Mouse (Mus musculus): ENCODE measurements around the gene Hsf4. TPM values are rescaled to one million over a fixed set of nuclear protein-coding genes. Genes with fewer than 3 reads are reported as not detected.

Hsf4 gene
- total RNA-seq, 1 experiment from 2014 or later, result 0.70 TPM

DNA sequence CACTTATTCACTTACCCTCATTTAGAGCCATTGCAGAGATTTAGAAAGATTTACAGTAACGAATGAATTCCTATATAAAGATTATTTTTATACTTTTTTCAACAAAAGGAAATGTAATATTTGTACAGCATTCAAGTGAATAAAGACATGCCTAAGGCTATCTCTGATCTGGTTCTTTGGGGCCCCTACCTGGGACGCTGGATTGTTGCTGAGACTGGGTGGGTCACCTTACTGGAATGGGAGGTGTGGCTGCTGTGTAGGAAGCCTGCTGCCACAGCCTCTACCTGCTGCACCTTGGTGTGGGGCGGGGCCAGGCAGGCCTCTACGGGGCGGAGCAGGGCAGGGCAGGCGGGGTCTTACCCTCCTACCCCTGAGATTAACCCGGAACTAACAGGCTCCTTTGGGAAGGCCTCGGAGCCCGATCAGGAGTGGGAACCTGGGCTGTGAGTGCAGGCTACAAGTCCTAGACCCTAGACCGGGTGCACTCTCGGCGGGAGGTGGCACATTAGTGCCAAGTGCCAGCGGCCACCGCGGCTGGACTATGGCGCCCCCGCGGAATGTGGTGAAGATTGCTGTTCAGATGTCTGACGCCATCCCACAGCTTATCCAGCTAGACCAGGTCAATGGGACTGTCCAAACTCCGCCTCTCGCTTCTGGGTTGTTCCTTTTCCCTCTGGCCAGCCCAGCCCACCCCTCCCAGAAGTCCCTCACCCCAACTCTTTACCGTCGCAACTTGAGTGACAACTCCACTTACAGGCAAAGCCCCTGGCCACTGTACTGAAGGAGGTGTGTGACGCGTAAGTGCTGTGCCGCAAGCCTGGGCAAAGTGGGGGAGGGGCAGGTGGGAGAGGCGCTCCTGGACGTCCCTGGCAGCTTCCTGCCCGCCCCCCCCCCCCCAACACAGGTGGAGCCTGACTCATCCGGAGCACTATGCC is 35.9 kb downstream of the Hsf4 start, which contains the start of gene Elmo3:
Gene Elmo3, plus strand, starts transcription at position 391 of the 935 bp plus-strand sequence.
- DNase-seq, result peak; percentile 83

DNA sequence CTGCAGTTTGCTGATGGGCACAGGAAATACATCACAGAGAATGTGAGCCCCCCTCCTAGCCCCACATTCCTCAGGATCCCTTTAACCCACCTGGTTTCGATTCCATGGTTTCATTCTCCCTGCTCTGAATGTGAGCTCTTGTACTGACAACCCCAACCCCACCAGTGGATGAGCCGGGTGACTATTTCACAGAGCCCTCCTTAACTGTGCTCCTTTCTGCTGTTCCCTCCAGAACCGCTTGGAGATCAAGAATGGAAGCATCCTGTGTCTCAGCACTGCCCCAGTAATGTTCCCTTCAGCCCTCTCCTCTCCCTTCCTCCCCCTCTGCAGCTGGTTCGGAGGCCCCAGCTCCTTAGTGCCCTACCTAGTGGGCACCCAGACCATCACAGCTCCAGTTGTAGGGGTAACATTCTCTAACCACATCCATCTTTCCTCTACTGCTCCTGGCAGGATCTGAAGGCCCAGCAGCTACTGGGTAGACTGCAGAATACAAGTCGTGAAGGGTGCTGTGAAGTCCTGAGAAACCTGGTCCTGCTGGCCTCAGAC is 36.6 kb downstream of the Hsf4 start:
- DNase-seq, result no peak

DNA sequence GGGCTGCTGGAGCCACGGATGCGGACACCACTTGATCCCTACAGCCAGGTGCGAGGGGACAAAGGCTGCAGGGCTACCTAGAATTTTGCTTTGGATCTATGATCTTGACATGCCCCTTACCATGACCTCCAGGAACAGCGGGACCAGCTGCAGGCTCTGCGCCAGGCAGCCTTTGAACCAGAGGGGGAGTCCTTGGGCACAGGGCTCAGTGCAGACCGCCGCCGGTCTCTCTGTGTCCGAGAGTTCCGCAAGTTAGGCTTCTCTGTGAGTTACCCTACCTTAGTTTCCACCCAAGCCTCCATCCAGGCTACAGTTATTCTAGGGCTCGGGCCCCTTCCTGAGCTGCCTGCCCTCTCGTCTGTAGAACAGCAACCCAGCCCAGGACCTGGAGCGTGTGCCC is 38.1 kb downstream of the Hsf4 start:
- no peak for DNase-seq

DNA sequence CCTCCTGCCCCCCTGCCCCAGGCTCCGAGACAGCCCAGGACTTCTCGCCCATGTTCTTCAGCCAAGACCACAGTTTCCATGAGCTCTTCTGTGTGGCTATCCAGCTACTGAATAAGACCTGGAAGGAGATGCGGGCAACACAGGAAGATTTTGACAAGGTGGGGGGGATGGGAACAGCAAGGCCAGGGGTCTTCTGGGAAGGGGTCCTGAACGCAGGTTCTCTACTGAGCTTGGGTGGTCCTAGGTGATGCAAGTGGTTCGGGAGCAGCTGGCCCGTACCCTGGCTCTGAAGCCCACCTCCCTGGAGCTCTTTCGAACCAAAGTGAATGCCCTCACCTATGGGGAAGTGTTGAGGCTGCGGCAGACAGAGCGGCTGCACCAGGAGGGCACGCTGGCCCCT is 38.8 kb downstream of the Hsf4 start:
- DNase-seq, result no peak

DNA sequence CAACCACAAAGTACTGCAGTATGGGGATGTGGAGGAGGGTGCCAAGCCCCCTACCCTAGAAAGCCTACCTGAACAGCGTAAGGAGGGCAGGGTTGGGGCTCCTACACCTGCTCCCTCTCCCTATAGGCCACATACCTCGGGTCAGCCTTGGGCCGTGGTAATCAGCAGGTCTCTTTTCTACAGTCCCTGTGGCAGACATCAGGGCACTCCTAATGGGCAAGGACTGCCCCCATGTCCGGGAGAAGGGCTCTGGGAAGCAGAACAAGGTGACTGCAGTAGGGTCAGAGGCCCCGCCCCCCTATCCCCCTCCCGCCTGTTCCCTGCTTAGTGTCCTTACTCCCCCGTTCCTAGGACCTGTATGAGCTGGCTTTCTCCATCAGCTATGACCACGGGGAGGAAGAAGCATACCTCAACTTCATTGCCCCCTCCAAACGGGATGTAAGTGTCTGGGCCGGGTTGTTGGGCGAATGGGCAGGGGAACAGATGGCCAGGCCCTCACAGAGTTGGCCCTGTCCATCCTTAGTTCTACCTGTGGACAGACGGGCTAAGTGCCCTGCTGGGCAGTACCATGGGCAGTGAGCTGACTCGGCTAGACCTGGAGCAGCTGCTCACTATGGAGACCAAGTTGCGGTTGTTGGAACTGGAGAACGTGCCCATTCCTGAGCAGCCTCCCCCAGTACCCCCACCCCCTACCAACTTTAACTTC is 39.7 kb downstream of the Hsf4 start:
- DNase-seq, result no peak

DNA sequence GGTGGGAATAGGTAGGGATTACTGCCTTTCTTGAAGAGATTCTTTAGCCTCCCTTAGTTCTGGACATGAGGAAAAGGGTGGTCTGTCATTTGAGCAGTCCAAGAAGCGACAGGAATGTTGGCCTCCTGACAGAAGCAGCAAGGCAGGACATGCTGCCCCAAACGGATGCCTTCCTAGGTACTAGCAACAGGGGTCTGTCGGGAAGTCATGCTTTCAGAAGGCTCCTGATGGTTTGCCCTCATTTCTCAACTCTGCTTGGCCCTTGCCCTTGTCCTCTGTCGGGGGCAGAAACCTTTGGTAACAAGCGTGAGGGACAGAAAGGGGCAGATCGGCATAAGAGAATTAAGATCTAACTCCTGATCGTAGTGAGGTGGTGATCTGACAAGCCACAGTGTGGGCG is 40.5 kb downstream of the Hsf4 start:
- no peak for DNase-seq

DNA sequence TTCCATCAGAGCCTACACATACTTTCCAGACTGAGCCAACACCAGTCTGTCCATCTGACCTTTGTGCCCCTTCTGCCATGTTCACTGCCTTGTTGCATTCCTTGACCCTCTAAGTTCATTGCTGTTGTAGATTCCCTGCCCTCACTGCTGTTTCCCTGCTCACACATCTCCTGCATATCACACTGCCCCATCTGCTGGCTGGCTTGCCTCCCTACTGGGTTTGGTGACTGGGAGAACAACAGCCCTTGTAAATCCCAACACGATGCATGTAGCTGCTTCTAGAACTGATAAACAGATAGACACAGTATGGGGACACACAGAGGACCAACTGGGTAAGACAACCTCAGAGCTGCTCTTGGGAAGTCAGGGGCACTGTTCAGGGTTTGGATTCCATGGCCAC is 42.1 kb downstream of the Hsf4 start:
- no peak for DNase-seq

DNA sequence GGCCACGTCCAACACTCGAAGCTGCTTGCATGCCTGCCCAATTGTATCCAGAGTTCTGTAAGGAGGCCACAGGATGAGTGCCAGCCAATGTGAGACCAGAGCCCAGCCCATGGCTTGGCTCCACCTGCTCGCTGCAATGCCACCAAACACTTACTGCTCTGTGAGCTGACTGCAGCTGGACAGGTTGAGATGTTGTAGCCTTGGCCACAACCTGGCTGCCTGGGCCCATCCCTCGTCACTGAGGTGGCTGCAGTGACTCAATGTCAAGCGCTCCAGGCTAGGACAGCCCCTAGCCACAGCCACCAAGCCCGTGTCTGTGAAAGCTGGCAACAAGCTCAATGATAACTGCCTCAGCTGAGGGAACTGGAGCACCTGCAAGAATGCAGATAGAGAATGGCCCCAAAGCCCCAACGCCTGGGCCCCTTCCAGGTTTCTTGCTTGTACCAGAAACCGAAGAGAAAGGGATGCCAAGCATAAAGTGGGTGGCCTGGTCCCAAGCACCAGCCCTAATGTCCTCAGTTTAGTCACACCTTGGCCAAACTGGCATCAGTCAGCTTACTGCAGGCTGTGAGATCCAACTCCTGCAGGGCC is 43.4 kb downstream of the Hsf4 start:
- no peak for DNase-seq

DNA sequence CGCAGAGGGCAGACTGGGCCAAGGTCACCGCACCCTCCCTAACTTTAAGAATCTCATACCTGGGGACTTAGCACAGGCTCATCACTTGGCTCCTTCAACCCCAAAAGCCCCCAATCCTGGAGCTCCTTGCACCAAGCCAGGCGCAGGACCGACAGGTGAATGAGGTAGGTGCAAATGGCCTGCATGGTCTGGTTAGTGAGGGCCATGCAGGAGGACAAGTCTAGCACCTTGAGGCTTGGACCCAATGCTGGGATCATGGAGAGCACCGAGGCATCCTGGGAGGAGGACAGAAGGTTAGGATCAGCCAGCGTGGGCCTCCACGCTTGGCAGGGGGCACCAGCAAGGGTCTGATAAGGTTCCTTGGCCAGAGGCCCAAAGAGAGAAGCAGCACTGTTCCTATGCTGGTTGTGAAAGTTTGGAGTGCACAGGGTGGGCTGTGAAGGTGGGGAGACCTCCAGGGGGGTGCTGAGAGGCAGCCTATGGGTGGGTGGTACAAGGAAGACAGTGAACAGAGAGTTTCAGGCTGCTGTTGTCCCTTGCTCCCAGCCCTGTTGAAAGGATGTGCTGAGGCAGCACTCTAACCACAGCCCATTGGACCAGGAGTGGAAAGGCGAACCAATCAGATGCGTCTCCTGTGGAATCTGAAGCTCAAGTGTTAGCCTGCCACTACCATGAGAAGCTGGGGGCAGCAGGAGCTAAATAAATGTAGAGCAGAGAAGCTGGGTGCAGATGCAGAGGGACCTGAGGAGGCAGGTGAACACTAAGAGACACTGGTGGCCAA is 44.2 kb downstream of the Hsf4 start:
- DNase-seq, result no peak

DNA sequence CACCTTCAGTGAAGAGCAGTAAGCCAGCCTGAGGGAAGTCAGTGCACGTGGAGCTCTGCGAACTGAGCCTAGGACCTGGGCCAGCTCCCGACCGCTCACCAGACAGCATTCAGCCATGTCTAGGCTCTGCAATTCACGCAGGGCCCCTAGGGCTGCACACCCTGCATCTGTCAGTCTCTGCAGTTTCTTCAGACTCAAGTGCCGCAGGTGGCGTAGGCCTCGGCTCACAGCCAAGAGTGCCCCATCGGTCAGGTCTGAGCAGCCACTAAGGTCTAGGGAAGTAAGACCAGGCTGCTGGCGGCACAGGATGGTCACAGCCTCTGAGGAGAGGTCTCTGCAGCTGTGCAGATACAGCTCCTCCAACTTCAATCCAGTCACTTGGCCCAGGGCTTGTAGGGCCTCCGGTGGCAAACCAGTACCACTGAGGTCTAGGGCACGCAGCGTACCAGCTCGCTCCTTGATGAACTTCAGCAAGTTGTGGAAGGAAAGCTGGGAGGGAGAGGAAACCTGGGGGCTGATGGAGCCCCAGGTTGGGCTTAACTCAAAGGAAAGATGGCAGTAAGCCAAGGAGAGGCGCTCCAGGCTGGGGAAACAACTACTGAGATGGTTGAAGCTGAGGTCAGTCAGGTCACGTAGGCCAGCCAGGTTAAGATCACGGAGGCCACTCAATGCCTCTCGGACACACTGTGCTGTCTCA is 45.6 kb downstream of the Hsf4 start:
- no peak for DNase-seq

DNA sequence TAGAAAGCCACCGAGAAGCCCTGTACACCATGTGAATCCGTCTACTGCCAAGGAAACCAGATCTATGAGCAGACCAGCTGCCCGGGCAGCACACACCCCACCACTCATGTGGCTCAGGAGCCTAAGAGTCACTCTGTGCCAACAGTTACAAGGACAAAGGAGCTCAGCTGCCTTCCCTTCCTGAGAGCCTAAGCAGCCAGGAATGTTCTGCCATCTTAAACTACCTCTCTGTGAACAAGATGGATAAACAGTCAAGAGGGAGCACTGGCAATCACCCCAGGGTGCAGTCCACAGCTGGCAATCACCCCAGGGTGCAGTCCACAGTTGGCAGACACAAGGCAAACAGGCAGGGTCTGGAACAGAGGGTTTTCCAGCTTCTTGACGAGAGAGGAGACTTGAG is 48.3 kb downstream of the Hsf4 start:
- no peak for DNase-seq

DNA sequence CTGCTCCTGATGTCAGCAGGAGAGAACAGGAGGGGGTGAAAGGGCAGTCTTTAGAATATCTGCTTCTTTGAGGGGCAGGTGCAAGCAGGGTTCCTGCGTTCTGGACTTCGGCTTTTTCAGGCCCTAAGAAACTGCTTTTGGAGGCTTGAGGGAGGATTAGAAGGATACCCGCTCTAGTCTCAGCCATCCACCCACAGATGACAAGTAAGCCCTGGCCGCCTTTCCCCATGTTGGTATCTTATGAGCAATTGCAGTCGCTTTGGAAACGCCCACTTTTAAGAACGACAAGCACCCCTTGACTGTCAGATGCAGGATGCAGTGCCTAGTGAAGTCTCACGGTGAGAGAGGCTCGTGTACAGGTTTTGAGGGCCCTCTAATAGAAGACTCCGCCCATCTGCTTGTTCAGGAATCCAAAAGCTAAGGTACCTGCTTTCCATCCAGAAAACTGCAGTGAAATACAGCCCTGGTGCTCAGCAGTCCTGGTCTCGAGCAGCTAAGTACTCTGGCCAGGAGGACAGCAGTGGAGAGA is 49.1 kb downstream of the Hsf4 start:
- no peak for DNase-seq

DNA sequence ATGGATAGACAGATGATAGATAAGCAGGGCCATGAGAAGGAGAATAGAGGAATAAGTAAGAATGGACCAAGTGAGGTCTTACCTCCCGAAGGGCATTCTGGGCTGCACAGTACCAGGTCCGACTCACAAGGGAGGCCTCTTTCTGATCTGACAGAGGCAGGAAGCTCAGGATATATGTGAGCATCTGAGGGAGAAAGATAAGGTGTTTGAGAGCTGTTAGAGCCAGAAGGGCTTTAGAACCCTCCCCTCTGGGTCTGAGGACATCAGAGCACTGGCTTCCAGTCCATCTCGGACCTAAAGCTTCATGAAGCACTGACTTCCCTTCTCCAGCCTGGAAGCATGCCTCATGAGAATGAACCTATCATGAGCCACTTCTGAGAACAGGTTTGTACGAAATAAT is 53.6 kb downstream of the Hsf4 start:
- DNase-seq, result no peak

Small RNA genes within 50 kb of the gene (microRNA-seq; reads per million reads assigned to microRNA genes)
- gene Gm27320, result 0 reads per million in 2 experiments
- gene Mir328, result 1,085 to 1,417 reads per million in 2 experiments

Other genes starting within 250 kb of the Hsf4 start
- 3.1 and 78.7 TPM in 2 replicates for gene Ces3a, start 221.2 kb upstream of the Hsf4 start, total RNA-seq (2021)
- 1.5 TPM in 1 of 2 replicates, not detected in the other for gene Ces3b, start 186.0 kb upstream of the Hsf4 start, total RNA-seq (2021)
- gene Ces4a, start 138.0 kb upstream of the Hsf4 start, total RNA-seq (2021), result not detected in 2 replicates
- 58.4 and 60.1 TPM in 2 replicates for gene Cbfb, start 99.1 kb upstream of the Hsf4 start, total RNA-seq (2021)
- gene D230025D16Rik, start 44.7 kb upstream of the Hsf4 start, total RNA-seq (2021), result 34.9 and 38.7 TPM in 2 replicates
- 3.6 and 5.0 TPM in 2 replicates for gene B3gnt9, start 14.6 kb upstream of the Hsf4 start, total RNA-seq (2021)
- 12.7 and 15.9 TPM in 2 replicates for gene Tradd, start 5.2 kb upstream of the Hsf4 start, total RNA-seq (2021)
- gene Fbxl8, start 5.2 kb upstream of the Hsf4 start, total RNA-seq (2021), result 3.3 and 5.0 TPM in 2 replicates
- gene Nol3, start 6.3 kb downstream of the Hsf4 start, total RNA-seq (2021), result 11.5 and 13.4 TPM in 2 replicates
- gene 4931428F04Rik, start 20.1 kb downstream of the Hsf4 start, total RNA-seq (2021), result 2.6 and 4.6 TPM in 2 replicates
- gene Exoc3l, start 26.3 kb downstream of the Hsf4 start, total RNA-seq (2021), result 16.0 and 20.2 TPM in 2 replicates
- gene E2f4, start 27.9 kb downstream of the Hsf4 start, total RNA-seq (2021), result 44.5 and 44.9 TPM in 2 replicates
- 3.9 and 5.0 TPM in 2 replicates for gene Elmo3, start 35.8 kb downstream of the Hsf4 start, total RNA-seq (2021)
- gene Lrrc29, start 56.5 kb downstream of the Hsf4 start, total RNA-seq (2021), result 4.7 and 6.6 TPM in 2 replicates
- gene Tmem208, start 56.6 kb downstream of the Hsf4 start, total RNA-seq (2021), result 47.7 and 48.6 TPM in 2 replicates
- gene Fhod1, start 78.2 kb downstream of the Hsf4 start, total RNA-seq (2021), result 11.9 and 15.7 TPM in 2 replicates
- 1.9 TPM in 2 replicates for gene Slc9a5, start 79.0 kb downstream of the Hsf4 start, total RNA-seq (2021)
- gene Plekhg4, start 103.5 kb downstream of the Hsf4 start, total RNA-seq (2021), result 0.26 and 0.98 TPM in 2 replicates
- gene Kctd19, start 143.7 kb downstream of the Hsf4 start, total RNA-seq (2021), result 0.26 TPM in 2 replicates
- gene Lrrc36, start 143.8 kb downstream of the Hsf4 start, total RNA-seq (2021), result 4.0 and 6.0 TPM in 2 replicates
- 42.6 and 57.0 TPM in 2 replicates for gene Tppp3, start 201.7 kb downstream of the Hsf4 start, total RNA-seq (2021)
- 16.0 and 18.1 TPM in 2 replicates for gene Zdhhc1, start 227.1 kb downstream of the Hsf4 start, total RNA-seq (2021)
- 1.1 and 1.2 TPM in 2 replicates for gene Hsd11b2, start 249.0 kb downstream of the Hsf4 start, total RNA-seq (2021)